Mouse (Mus musculus) ES-CJ7 (cell line): ENCODE measurements around the gene Bend7.

Experiments
- DNase-seq: peaks from one replicate; pipeline ENCODE4 v3.0.0; 2011; ENCODE audit warnings: low read depth, low spot score

Bend7 gene

GRCm38 (mm10) chr2:4782809-4783641 lies 65.4 kb downstream of the Bend7 start:
- DNase-seq, result no peak

DNA sequence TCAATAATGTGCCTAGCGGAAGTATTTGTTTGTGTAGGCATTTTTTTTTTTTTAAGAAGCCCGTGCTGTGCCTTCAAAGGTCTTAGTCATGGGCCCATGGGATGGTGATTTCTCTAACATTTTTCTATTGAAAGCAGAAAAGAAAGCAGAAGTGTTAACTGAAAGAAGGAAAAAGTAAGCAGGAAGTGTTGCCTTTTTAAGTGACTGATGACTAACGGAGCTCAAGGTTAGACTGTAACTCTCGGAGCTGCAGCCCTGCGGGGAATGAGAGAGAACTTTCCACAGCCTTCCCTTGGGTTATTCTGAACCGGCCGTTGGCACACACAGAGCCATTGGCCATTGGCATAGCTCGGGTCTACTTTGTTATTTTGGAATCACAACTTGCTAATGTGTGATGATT lies 66.4 kb downstream of the Bend7 start:
- no peak for DNase-seq

GRCm38 (mm10) chr2:4785016-4785415 lies 67.4 kb downstream of the Bend7 start:
- DNase-seq, result no peak

GRCm38 (mm10) chr2:4787223-4787622 lies 69.6 kb downstream of the Bend7 start:
- no peak for DNase-seq

- DNase-seq, result no peak
Measured at GRCm38 (mm10) chr2:4791646-4792045, 74.0 kb downstream of the Bend7 start.

- DNase-seq, result no peak
Measured at GRCm38 (mm10) chr2:4792554-4792953, 74.9 kb downstream of the Bend7 start.

- DNase-seq, result no peak
Measured at GRCm38 (mm10) chr2:4802395-4803176, 85.0 kb downstream of the Bend7 start.

GRCm38 (mm10) chr2:4816308-4816707 lies 98.7 kb downstream of the Bend7 start:
- peak; percentile 38 for DNase-seq

DNA sequence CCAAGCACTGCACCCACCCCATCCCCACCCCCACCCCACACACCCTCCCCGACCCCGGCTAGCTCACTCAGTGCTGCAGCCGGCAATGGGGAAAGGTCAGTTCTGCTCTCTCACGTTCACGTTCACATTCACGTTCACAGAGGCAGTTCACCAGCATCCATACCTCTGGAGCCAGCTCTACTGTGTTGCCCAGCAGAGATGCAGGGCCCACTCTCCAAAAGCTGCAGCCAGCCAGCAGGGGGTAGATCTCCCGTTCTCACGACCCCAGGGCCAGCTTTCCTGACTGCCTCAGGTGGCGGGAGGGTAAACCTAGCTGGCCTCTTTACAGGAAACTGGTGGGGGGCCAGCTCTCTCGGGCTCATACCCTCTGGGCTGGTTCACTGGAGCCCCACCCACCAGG lies 100.0 kb downstream of the Bend7 start:
- peak; percentile 5 for DNase-seq

DNA sequence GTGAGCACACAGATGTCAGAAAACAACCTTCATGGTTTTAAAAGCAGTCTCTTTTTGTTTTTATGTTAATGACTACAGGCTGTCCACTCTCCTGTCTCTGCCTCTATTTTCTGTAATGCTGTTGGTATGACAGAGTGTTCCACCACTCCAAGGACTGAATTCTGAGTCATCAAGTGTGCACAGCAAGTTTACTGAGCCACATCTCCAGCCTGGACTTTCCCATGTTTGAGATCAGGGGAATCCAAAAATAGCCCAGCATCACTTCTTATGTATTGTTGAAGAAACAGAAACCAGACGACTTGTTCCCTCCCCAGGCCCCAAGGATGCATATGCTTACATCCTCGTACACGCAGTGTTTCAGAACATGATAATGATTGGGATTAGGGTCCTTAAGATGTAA lies 102.6 kb downstream of the Bend7 start:
- DNase-seq, result no peak

DNA sequence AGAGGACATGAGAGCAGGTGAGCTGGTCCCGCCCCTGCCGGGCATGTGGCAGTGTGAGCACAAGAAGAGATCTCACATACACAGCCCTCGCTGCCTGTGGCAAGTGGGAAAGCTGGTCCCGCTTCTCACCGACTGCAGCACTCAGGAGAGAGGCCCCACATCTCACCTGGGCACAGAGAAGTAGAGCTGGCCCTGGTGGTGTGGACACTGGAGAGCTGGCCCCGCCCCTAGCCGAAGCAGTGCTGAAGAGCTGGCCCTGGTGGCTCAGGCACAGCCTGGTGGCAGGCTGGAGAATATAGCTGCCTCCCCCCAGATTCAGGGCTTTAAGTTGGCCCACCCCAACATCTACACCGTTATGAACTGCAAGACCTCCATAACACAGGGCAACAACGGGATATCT lies 106.4 kb downstream of the Bend7 start:
- DNase-seq, result no peak

DNA sequence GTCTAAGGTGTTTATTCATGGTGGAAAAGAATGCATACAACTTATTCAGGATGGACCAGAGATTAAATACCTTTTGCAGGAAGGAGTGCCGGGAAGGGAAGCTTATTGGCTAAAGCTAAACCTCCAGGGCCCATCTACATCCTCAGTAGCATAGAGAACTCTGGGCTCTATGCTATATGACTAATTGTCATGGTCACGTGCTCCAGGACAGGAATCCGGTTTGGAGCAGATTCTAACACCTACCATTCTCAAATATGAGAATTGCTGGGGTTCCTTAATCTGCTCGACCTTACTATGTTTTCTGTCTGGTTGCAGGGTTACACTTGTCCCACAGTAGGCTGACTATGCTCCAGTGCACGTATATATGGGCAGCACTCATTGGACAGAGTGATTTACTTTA lies 110.4 kb downstream of the Bend7 start:
- DNase-seq, result no peak

DNA sequence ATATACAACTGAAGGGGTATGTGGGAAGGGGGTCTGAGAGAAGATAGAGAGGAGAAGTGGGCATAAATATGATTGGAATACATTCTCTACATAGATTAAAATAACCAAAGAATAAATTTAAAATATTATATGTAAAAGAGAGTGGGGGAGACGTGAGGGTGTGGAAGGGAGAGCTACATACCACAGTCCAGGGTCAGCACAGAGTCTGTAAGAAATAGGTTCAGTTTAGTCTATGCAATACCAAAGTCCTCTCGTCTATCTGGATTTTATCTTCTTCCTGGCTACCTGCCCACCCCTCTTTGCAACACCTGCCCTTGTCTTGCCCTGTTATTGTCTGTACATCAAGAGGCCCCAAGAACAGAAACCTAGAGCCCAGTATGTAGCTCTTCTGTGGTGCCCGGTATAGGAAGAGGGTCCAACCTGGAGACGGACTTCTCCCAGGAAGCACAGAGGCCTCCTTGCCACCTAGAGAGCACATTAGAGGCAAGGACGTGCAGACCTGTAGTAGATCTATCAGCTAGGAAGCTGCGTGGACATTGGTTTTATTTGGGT lies 110.9 kb downstream of the Bend7 start:
- DNase-seq, result no peak

GRCm38 (mm10) chr2:4829007-4829406 lies 111.4 kb downstream of the Bend7 start:
- DNase-seq, result no peak

DNA sequence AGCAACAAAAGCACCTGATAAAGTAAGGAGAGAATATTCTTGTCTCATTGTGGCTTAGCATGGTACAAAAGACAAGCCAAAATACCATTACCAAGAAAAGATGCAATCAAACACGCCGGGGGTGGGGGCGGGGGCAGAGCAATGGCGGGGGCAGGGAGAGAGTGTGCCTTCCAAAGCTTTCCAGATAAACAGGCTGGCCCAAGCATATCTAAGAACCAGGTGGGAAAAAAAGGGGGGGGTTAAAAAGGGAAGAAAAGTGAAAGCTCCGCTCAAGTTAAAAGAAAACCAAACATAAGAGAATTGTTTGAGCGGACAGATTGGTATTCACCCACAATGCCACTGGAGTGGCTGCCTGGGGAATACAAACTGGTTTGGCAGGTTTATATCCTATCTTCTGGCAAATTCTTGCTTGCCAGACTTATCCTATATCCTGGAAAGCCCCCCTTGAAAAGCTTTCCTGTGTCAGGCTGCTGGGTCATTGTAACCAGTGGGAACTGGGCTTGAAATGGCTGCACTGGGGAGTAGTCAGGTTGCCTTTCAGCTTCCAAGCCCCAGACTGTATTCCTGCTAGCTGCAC lies 111.9 kb downstream of the Bend7 start:
- DNase-seq, result no peak

GRCm38 (mm10) chr2:4831493-4831892 lies 113.9 kb downstream of the Bend7 start:
- DNase-seq, result no peak

- no peak for DNase-seq
Measured at GRCm38 (mm10) chr2:4832166-4832565, 114.5 kb downstream of the Bend7 start.

GRCm38 (mm10) chr2:4849449-4849848 lies 131.8 kb downstream of the Bend7 start:
- no peak for DNase-seq
